Mouse (Mus musculus): ENCODE measurements around the gene Mecr. TPM values are rescaled to one million over a fixed set of nuclear protein-coding genes. Genes with fewer than 3 reads are reported as not detected.

Gene Mecr
- polyA plus RNA-seq, 1 experiment from 2014 or later, result 36.9 TPM

GRCm38 (mm10) chr4:131836351-131836881 is 6.9 kb upstream of the Mecr start:
- DNase-seq (ENCODE audit: low spot score), result no peak

- peak; percentile 17 for DNase-seq (ENCODE audit: low spot score)
These were observed 6.3 kb upstream of the Mecr start for GRCm38 (mm10) chr4:131836891-131837491.

- peak; percentile 77 for DNase-seq (ENCODE audit: low spot score)
These were observed 5.3 kb upstream of the Mecr start, which contains the start of gene Ptpru for GRCm38 (mm10) chr4:131837872-131838524. Gene Ptpru (minus strand): TSS chr4:131838288.

- no peak for DNase-seq (ENCODE audit: low spot score)
These were observed 2.9 kb downstream of the Mecr start for GRCm38 (mm10) chr4:131845991-131846778.

GRCm38 (mm10) chr4:131848082-131848481 is 4.8 kb downstream of the Mecr start:
- no peak for DNase-seq (ENCODE audit: low spot score)

GRCm38 (mm10) chr4:131849986-131850638 is 6.8 kb downstream of the Mecr start:
- no peak for DNase-seq (ENCODE audit: low spot score)

GRCm38 (mm10) chr4:131854950-131855349 is 11.7 kb downstream of the Mecr start:
- no peak for DNase-seq (ENCODE audit: low spot score)

- DNase-seq (ENCODE audit: low spot score), result peak; percentile 83
These were observed 17.4 kb downstream of the Mecr start for GRCm38 (mm10) chr4:131860492-131861340.

GRCm38 (mm10) chr4:131861341-131861739 is 18.1 kb downstream of the Mecr start:
- DNase-seq (ENCODE audit: low spot score), result peak; percentile 14

GRCm38 (mm10) chr4:131872672-131873292 is 29.5 kb downstream of the Mecr start:
- peak; percentile 11 for DNase-seq (ENCODE audit: low spot score)

- DNase-seq (ENCODE audit: low spot score), result peak; percentile 98
These were observed 30.3 kb downstream of the Mecr start, which contains the start of gene Srsf4 for GRCm38 (mm10) chr4:131873293-131874168. Gene Srsf4 (plus strand): TSS chr4:131873617.

GRCm38 (mm10) chr4:131874169-131874536 is 30.9 kb downstream of the Mecr start:
- no peak for DNase-seq (ENCODE audit: low spot score)

GRCm38 (mm10) chr4:131874567-131874966 is 31.3 kb downstream of the Mecr start:
- DNase-seq (ENCODE audit: low spot score), result peak; percentile 27

GRCm38 (mm10) chr4:131875242-131875641 is 32.0 kb downstream of the Mecr start:
- DNase-seq (ENCODE audit: low spot score), result no peak

- no peak for DNase-seq (ENCODE audit: low spot score)
These were observed 33.6 kb downstream of the Mecr start for GRCm38 (mm10) chr4:131876836-131877235.

- DNase-seq (ENCODE audit: low spot score), result no peak
These were observed 36.4 kb downstream of the Mecr start for GRCm38 (mm10) chr4:131879692-131880091.

- no peak for DNase-seq (ENCODE audit: low spot score)
These were observed 38.0 kb downstream of the Mecr start for GRCm38 (mm10) chr4:131881306-131881705.

GRCm38 (mm10) chr4:131883571-131883970 is 40.3 kb downstream of the Mecr start:
- no peak for DNase-seq (ENCODE audit: low spot score)

- no peak for DNase-seq (ENCODE audit: low spot score)
These were observed 42.1 kb downstream of the Mecr start for GRCm38 (mm10) chr4:131885376-131885775.
